Mouse (Mus musculus): Measurements from ENCODE around the gene Tmem132d. TPM values are rescaled to one million over a fixed set of nuclear protein-coding genes. Genes with fewer than 3 reads are reported as not detected.

Tmem132d gene
- polyA plus RNA-seq, 1 experiment = not detected

- TF ChIP-seq MYOD1 (IDR thresholded peaks at IDR 0.05; ENCODE audit: control insufficient read depth, insufficient read length, low read depth) (no peak), CTCF (IDR thresholded peaks at IDR 0.05; ENCODE audit: control insufficient read depth, insufficient read depth, insufficient read length) (no peak), FOSL1 (IDR thresholded peaks at IDR 0.05; ENCODE audit: insufficient read depth, low read length, poor library complexity, severe bottlenecking) (no peak), CEBPB (IDR thresholded peaks at IDR 0.05; ENCODE audit: low read depth) (no peak), USF1 (IDR thresholded peaks at IDR 0.05; ENCODE audit: low read depth) (no peak), MAX (IDR thresholded peaks at IDR 0.05) (no peak), MYOG (IDR thresholded peaks at IDR 0.05; ENCODE audit: control insufficient read depth, extremely low read depth, insufficient read length) (no peak)
- no peaks in the 10 kb centered on the region for H3K79me3 ChIP-seq (ENCODE audit: low read depth)
- H3K4me3 ChIP-seq (ENCODE audit: insufficient read depth, poor library complexity, severe bottlenecking) = no peak overlapping the region
- H3K36me3 ChIP-seq (ENCODE audit: control insufficient read depth, insufficient read depth) = no peaks in the 10 kb centered on the region
- no peaks in the 10 kb centered on the region for H3K79me2 ChIP-seq (ENCODE audit: control insufficient read depth, insufficient read depth)
- H3K27me3 ChIP-seq (ENCODE audit: control insufficient read depth, insufficient read depth, insufficient read length) = no peaks in the 10 kb centered on the region
- no peak overlapping the region for H3ac ChIP-seq (ENCODE audit: control insufficient read depth, insufficient read length, low read depth)
These were observed 495.0 kb downstream of the Tmem132d start for GRCm38 (mm10) chr5:127937914-127938313.

- TF ChIP-seq FOSL1 (IDR thresholded peaks at IDR 0.05; ENCODE audit: insufficient read depth, low read length, poor library complexity, severe bottlenecking) = no peak
- TF ChIP-seq USF1 (IDR thresholded peaks at IDR 0.05; ENCODE audit: low read depth) = no peak
- no peak for TF ChIP-seq CTCF (IDR thresholded peaks at IDR 0.05; ENCODE audit: control insufficient read depth, insufficient read depth, insufficient read length)
- TF ChIP-seq MAX (IDR thresholded peaks at IDR 0.05) = no peak
- TF ChIP-seq MYOD1 (IDR thresholded peaks at IDR 0.05; ENCODE audit: control insufficient read depth, insufficient read length, low read depth) = no peak
- no peak for TF ChIP-seq MYOG (IDR thresholded peaks at IDR 0.05; ENCODE audit: control insufficient read depth, extremely low read depth, insufficient read length)
- no peak for TF ChIP-seq CEBPB (IDR thresholded peaks at IDR 0.05; ENCODE audit: low read depth)
- no peaks in the 10 kb centered on the region for H3K36me3 ChIP-seq (ENCODE audit: control insufficient read depth, insufficient read depth)
- no peaks in the 10 kb centered on the region for H3K27me3 ChIP-seq (ENCODE audit: control insufficient read depth, insufficient read depth, insufficient read length)
- H3K79me3 ChIP-seq (ENCODE audit: low read depth) = no peaks in the 10 kb centered on the region
- H3ac ChIP-seq (ENCODE audit: control insufficient read depth, insufficient read length, low read depth) = no peak overlapping the region
- H3K79me2 ChIP-seq (ENCODE audit: control insufficient read depth, insufficient read depth) = no peaks in the 10 kb centered on the region
- H3K4me3 ChIP-seq (ENCODE audit: insufficient read depth, poor library complexity, severe bottlenecking) = no peak overlapping the region
These were observed 503.2 kb downstream of the Tmem132d start for GRCm38 (mm10) chr5:127929687-127930086.

GRCm38 (mm10) chr5:127926686-127927085 is 506.2 kb downstream of the Tmem132d start:
- no peak overlapping the region for H3ac ChIP-seq (ENCODE audit: control insufficient read depth, insufficient read length, low read depth)
- H3K36me3 ChIP-seq (ENCODE audit: control insufficient read depth, insufficient read depth) = no peaks in the 10 kb centered on the region
- no peaks in the 10 kb centered on the region for H3K79me3 ChIP-seq (ENCODE audit: low read depth)
- no peak for TF ChIP-seq CTCF (IDR thresholded peaks at IDR 0.05; ENCODE audit: control insufficient read depth, insufficient read depth, insufficient read length)
- TF ChIP-seq MYOD1 (IDR thresholded peaks at IDR 0.05; ENCODE audit: control insufficient read depth, insufficient read length, low read depth) = no peak
- TF ChIP-seq MYOG (IDR thresholded peaks at IDR 0.05; ENCODE audit: control insufficient read depth, extremely low read depth, insufficient read length) = no peak
- TF ChIP-seq MAX (IDR thresholded peaks at IDR 0.05) = no peak
- TF ChIP-seq FOSL1 (IDR thresholded peaks at IDR 0.05; ENCODE audit: insufficient read depth, low read length, poor library complexity, severe bottlenecking) = no peak
- TF ChIP-seq USF1 (IDR thresholded peaks at IDR 0.05; ENCODE audit: low read depth) = no peak
- TF ChIP-seq CEBPB (IDR thresholded peaks at IDR 0.05; ENCODE audit: low read depth) = no peak
- H3K4me3 ChIP-seq (ENCODE audit: insufficient read depth, poor library complexity, severe bottlenecking) = no peak overlapping the region
- H3K79me2 ChIP-seq (ENCODE audit: control insufficient read depth, insufficient read depth) = no peaks in the 10 kb centered on the region
- H3K27me3 ChIP-seq (ENCODE audit: control insufficient read depth, insufficient read depth, insufficient read length) = no peaks in the 10 kb centered on the region

GRCm38 (mm10) chr5:127924106-127924505 is 508.8 kb downstream of the Tmem132d start:
- Histone ChIP-seq H3K79me3 (ENCODE audit: low read depth) (no peaks in the 10 kb centered on the region), H3K36me3 (ENCODE audit: control insufficient read depth, insufficient read depth) (no peaks in the 10 kb centered on the region), H3K27me3 (ENCODE audit: control insufficient read depth, insufficient read depth, insufficient read length) (no peaks in the 10 kb centered on the region), H3ac (ENCODE audit: control insufficient read depth, insufficient read length, low read depth) (no peak overlapping the region), H3K79me2 (ENCODE audit: control insufficient read depth, insufficient read depth) (no peaks in the 10 kb centered on the region), H3K4me3 (ENCODE audit: insufficient read depth, poor library complexity, severe bottlenecking) (no peak overlapping the region)
- no peak for TF ChIP-seq MYOD1 (IDR thresholded peaks at IDR 0.05; ENCODE audit: control insufficient read depth, insufficient read length, low read depth)

- Histone ChIP-seq H3K27me3 (ENCODE audit: control insufficient read depth, insufficient read depth, insufficient read length) (no peaks in the 10 kb centered on the region), H3ac (ENCODE audit: control insufficient read depth, insufficient read length, low read depth) (no peak overlapping the region), H3K36me3 (ENCODE audit: control insufficient read depth, insufficient read depth) (no peaks in the 10 kb centered on the region), H3K79me2 (ENCODE audit: control insufficient read depth, insufficient read depth) (no peaks in the 10 kb centered on the region), H3K4me3 (ENCODE audit: insufficient read depth, poor library complexity, severe bottlenecking) (no peak overlapping the region), H3K79me3 (ENCODE audit: low read depth) (no peaks in the 10 kb centered on the region)
- TF ChIP-seq FOSL1 (IDR thresholded peaks at IDR 0.05; ENCODE audit: insufficient read depth, low read length, poor library complexity, severe bottlenecking) (no peak), USF1 (IDR thresholded peaks at IDR 0.05; ENCODE audit: low read depth) (no peak), CTCF (IDR thresholded peaks at IDR 0.05; ENCODE audit: control insufficient read depth, insufficient read depth, insufficient read length) (no peak), MYOG (IDR thresholded peaks at IDR 0.05; ENCODE audit: control insufficient read depth, extremely low read depth, insufficient read length) (no peak)
These were observed 513.7 kb downstream of the Tmem132d start for GRCm38 (mm10) chr5:127919171-127919570.

- H3K36me3 ChIP-seq (ENCODE audit: control insufficient read depth, insufficient read depth) = no peaks in the 10 kb centered on the region
- H3ac ChIP-seq (ENCODE audit: control insufficient read depth, insufficient read length, low read depth) = no peak overlapping the region
- TF ChIP-seq FOSL1 (IDR thresholded peaks at IDR 0.05; ENCODE audit: insufficient read depth, low read length, poor library complexity, severe bottlenecking) = no peak
- no peak for TF ChIP-seq MYOG (IDR thresholded peaks at IDR 0.05; ENCODE audit: control insufficient read depth, extremely low read depth, insufficient read length)
- TF ChIP-seq USF1 (IDR thresholded peaks at IDR 0.05; ENCODE audit: low read depth) = no peak
- no peak for TF ChIP-seq MAX (IDR thresholded peaks at IDR 0.05)
- TF ChIP-seq CTCF (IDR thresholded peaks at IDR 0.05; ENCODE audit: control insufficient read depth, insufficient read depth, insufficient read length) = no peak
- TF ChIP-seq CEBPB (IDR thresholded peaks at IDR 0.05; ENCODE audit: low read depth) = no peak
- H3K4me3 ChIP-seq (ENCODE audit: insufficient read depth, poor library complexity, severe bottlenecking) = no peak overlapping the region
- H3K79me2 ChIP-seq (ENCODE audit: control insufficient read depth, insufficient read depth) = no peaks in the 10 kb centered on the region
- no peaks in the 10 kb centered on the region for H3K27me3 ChIP-seq (ENCODE audit: control insufficient read depth, insufficient read depth, insufficient read length)
- H3K79me3 ChIP-seq (ENCODE audit: low read depth) = no peaks in the 10 kb centered on the region
These were observed 514.5 kb downstream of the Tmem132d start for GRCm38 (mm10) chr5:127918376-127918775.
